Mouse (Mus musculus) central nervous system, embryonic 18 days (tissue): ENCODE results near the gene Olfr974. TPM values are rescaled to one million over a fixed set of nuclear protein-coding genes. Genes with fewer than 3 reads are reported as not detected.

ENCODE experiments used
- polyA plus RNA-seq: library from polyadenylated mRNA; depleted of rRNA; stranded (reverse); fragments of >200 nt; gene quantifications from 2 replicates; pipeline ENCODE4 v1.2.3, GENCODE M21; 2012; rRNA removed

Gene Olfr974
- not detected in 2 replicates for polyA plus RNA-seq

GRCm38 (mm10) chr9:39937201-39937600 lies at the start of gene Olfr974:
TSS of gene Olfr974 (plus strand) at chr9:39937501.

GRCm38 (mm10) chr9:39907036-39907435 lies 30.3 kb upstream of the Olfr974 start, which contains the start of gene Olfr229:
TSS of gene Olfr229 (plus strand) at chr9:39907336.

GRCm38 (mm10) chr9:39951946-39952345 lies 14.6 kb downstream of the Olfr974 start, which contains the start of gene Olfr975:
TSS of gene Olfr975 (minus strand) at chr9:39952046.

GRCm38 (mm10) chr9:39961033-39961432 lies 23.7 kb downstream of the Olfr974 start, which contains the start of gene Olfr976:
TSS of gene Olfr976 (minus strand) at chr9:39961133.

GRCm38 (mm10) chr9:39991813-39992212 lies 54.5 kb downstream of the Olfr974 start, which contains the start of gene Olfr978:
TSS of gene Olfr978 (plus strand) at chr9:39992113.

Other genes starting within 250 kb of the Olfr974 start
- not detected in 2 replicates for gene Olfr149, start 230.4 kb upstream of the Olfr974 start, polyA plus RNA-seq
- not detected in 2 replicates for gene Olfr965, start 226.1 kb upstream of the Olfr974 start, polyA plus RNA-seq
- not detected in 2 replicates for gene Olfr150, start 206.5 kb upstream of the Olfr974 start, polyA plus RNA-seq
- gene Olfr967, start 191.3 kb upstream of the Olfr974 start, polyA plus RNA-seq = not detected in 2 replicates
- gene Olfr968, start 154.2 kb upstream of the Olfr974 start, polyA plus RNA-seq = not detected in 2 replicates
- not detected in 2 replicates for gene Olfr969, start 146.6 kb upstream of the Olfr974 start, polyA plus RNA-seq
- gene Olfr970, start 128.6 kb upstream of the Olfr974 start, polyA plus RNA-seq = not detected in 2 replicates
- not detected in 2 replicates for gene Olfr971, start 100.6 kb upstream of the Olfr974 start, polyA plus RNA-seq
- not detected in 2 replicates for gene Olfr972, start 71.1 kb upstream of the Olfr974 start, polyA plus RNA-seq
- gene Olfr229, start 30.2 kb upstream of the Olfr974 start, polyA plus RNA-seq = not detected in 2 replicates
- 0.04 and 0.09 TPM in 2 replicates for gene Olfr975, start 14.5 kb downstream of the Olfr974 start, polyA plus RNA-seq
- not detected in 2 replicates for gene Olfr976, start 23.6 kb downstream of the Olfr974 start, polyA plus RNA-seq
- not detected in 2 replicates for gene Olfr978, start 54.6 kb downstream of the Olfr974 start, polyA plus RNA-seq
- gene Olfr979, start 66.0 kb downstream of the Olfr974 start, polyA plus RNA-seq = not detected in 2 replicates
- not detected in 2 replicates for gene Olfr980, start 72.1 kb downstream of the Olfr974 start, polyA plus RNA-seq
- not detected in 2 replicates for gene Olfr981, start 84.0 kb downstream of the Olfr974 start, polyA plus RNA-seq
- gene Olfr982, start 136.3 kb downstream of the Olfr974 start, polyA plus RNA-seq = not detected in 2 replicates
- gene Olfr983, start 156.1 kb downstream of the Olfr974 start, polyA plus RNA-seq = not detected in 2 replicates
- not detected in 2 replicates for gene Olfr984, start 176.7 kb downstream of the Olfr974 start, polyA plus RNA-seq
- not detected in 2 replicates for gene Olfr985, start 192.7 kb downstream of the Olfr974 start, polyA plus RNA-seq
- gene Tmem225, start 210.6 kb downstream of the Olfr974 start, polyA plus RNA-seq = not detected in 2 replicates
- gene Olfr986, start 243.4 kb downstream of the Olfr974 start, polyA plus RNA-seq = not detected in 2 replicates